Mouse (Mus musculus): ENCODE measurements around the gene Gm9767.

Gm9767 gene

DNA sequence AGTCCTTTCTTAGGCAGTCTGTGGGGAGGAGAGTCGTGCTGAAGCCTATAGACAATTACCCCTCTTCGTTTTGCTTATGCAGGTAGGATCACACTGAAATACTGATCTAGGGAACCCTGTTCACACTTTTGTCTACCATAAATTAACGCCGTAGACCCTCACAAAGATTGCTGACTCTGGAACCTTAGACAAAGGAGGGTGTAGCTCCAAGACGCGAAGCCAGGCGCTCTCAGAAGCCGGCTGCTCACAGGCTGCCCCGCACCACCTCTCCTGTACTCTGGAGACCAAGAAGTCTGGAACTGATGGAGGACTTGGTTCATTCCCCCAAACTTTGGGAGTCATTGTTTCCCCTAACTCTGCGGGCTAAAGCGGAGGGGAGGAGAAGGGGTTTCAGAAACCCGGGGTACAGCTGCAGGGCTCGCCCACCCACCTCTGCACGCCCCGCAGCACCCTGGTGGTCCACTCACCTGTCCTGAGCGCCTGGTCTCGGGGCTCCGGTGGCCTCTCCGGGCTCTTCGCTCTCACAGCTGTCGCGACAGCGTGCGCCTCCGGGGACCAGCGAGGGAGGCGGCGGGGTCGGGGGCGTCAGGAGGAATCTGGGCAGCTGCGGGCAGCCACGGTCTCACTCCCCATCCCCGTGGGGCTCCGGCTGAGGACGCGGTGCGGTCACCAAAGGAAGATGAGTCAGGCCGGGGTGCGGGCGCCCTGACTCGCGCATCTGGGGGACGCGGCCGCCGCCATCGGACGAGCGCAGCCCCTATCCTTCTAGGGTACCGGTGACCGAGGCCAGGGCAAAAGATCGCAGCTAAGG is at the start of gene Gm9767:
Gm9767 (plus strand) TSS at position 585 of the 811 bp plus-strand sequence.
- DNase-seq, result no peak

DNA sequence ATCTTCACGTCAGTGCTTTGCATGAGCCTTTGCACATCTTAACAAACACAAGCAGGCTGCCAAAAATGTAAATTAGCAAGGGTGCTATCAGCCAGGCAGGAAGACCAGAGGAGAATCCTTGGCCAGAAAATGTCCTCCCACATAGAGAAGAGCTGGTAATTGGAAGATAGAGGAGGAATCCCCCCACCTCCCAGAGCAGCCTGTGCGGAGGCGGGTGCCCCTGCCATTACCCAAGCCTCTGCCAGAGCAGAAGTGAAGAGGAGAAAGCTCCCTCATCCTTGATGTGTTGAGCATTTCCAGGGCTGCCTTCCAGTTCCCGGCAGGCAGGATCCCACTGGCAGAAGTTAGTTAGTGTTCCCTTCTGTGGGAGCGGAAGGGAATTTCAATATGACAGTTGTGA is 43.1 kb upstream of the Gm9767 start:
- peak; percentile 91 for DNase-seq

GRCm38 (mm10) chr10:26051177-26051576 is 26.9 kb upstream of the Gm9767 start:
- no peak for DNase-seq

DNA sequence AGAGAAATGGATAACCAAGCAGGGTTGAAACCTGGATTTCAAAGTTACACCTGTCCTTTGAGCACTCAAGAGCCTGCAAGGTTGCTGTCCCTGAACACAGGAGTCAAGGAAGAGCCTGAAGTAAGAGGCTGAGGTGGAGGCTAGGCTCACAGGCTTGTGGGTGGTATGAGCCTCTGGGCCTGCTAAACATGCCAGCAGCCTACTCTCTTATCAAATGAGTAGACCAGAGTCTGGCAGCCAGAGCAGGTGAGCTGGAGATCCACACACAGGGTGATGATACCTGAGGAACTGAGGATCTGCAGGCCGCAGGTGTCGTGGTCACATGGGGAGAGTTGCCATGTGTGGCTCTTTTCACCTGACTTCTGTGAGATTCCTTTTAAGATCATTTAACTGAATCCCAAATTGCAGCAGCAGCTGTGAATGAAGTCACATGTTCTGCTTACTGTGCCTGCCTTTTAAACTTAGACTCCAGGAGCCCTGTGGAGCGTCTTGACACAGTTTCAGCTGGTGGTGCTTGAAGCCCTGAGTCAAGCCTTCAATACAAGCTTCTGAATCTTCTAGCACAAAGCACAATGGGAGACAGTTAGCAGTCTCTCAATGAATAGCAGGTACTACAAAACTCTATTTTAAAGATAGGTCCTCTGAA is 18.3 kb upstream of the Gm9767 start:
- peak; percentile 23 for DNase-seq

- DNase-seq, result no peak
Measured at GRCm38 (mm10) chr10:26063071-26063470, 15.0 kb upstream of the Gm9767 start.

- DNase-seq, result no peak
Measured at GRCm38 (mm10) chr10:26071986-26072385, 6.1 kb upstream of the Gm9767 start.

GRCm38 (mm10) chr10:26076949-26077348 is 1.1 kb upstream of the Gm9767 start:
- no peak for DNase-seq

DNA sequence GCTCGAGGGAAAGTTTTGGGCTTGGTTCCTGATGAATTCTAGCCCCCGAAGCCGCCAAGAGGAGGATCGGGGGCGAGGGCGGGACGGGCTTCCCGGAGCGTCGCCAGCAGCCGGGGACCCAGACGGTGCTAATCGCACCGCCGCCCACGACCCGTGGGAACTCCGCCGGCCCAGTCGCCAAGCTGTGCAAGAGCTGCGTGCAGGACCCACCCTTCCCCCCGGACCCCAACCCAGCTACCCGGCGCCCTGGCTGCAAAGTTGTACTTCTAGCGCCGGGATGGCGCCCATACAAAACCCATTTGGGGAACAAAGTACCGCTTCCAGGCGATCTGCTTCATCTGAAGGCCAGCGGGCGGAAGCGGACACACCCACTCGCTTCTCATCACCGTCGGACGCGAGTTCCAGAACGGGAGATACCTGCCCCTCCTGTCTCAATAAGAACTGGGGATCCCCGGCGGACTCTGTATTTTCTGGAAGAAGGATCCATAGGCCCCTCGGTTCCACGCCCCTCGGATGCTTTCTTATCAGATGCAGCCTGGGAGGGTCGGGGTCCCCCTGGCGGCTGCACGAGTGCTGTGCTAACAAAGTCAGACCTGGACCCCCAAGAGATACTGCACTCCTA is 577 bp downstream of the Gm9767 start, which contains the start of gene Tmem200a:
Tmem200a (minus strand) TSS at position 532 of the 622 bp plus-strand sequence.
- peak; percentile 54 for DNase-seq

- no peak for DNase-seq
Measured at GRCm38 (mm10) chr10:26079678-26080077, 1.6 kb downstream of the Gm9767 start.

DNA sequence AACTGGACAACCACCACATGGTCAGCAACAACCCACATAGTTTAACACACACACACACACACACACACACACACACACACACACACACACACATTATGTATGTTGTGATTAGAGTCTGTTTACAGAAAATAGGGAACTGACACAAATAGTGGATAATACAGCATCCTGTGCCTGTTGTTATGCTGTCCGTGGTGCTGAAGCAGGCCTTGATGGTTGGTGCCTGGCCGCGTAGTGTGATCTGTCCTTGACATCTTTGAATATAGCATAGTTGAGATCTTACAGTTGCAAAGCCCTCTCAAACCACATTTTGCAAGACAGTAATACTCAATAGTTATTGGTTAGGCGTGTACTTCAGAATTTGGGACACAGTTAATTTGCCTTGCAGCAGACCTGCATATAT is 4.0 kb downstream of the Gm9767 start:
- no peak for DNase-seq

DNA sequence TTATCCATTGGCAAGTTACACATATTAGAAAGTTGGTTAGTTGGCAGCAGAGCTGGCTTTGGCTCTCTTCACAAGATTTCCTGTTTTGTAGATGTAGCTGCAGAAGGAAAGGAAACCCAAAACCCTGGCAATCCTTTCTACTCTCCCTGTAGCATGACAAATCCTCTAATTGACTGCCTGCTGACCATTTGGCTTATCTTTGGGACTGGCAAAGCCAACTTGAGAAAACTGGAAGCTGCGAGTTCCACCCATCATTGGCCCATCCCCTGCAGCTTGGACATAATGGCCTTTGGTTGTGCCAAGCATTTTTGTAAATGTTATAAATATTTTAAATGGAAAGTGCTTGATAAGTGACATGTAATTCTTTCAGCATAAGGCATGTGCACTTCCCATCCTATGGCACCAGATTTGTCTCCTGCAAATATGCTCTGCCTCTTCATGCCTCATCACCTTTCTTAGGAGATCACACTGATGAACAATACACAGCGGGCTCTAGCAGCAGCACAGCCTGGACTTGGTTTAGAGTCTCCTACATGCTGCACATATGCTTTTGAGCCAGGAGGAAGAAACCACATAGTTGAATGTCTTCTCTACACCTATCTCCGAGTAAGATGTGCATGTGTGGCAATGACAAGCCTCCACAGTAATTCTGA is 25.4 kb downstream of the Gm9767 start:
- DNase-seq, result no peak

DNA sequence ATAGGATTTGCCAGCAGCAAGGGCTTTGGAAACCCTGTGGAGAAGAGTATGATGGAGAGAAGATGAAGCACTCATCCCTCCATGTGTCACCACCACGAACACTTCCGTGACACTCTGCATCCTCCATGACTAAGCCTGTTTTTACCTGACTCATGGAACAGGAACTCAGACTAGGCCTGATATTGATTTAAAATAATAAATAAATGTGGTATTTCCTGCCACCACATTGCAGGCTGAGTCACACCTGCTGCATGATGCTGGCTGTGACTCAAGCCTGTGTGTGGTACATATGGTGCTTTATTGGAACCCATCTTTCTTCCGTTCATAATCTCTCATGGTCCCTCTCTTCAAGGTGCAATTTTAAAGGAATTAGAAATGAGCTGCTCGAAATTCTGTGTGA is 36.4 kb downstream of the Gm9767 start:
- peak; percentile 44 for DNase-seq

- DNase-seq, result no peak
Measured at GRCm38 (mm10) chr10:26119067-26119821, 41.2 kb downstream of the Gm9767 start.

DNA sequence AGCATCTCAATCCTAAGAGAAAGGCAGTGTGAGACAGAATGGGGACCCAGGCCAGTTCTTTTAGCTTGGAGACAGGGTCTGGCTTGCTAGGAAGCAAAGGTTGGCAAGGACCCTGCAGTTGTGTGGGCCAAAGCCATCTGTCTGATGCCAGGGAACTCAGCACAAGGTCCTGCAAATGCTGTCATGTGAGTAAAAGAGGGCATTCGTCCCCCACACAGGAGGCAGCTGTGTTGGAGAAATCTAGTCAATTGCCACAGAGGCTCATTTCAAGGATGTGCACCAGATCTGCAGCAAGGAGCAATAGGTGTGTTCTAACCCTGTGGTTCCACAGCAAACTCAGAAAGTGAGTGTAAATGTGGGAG is 41.7 kb downstream of the Gm9767 start:
- no peak for DNase-seq
